In the genomic region with DNA sequence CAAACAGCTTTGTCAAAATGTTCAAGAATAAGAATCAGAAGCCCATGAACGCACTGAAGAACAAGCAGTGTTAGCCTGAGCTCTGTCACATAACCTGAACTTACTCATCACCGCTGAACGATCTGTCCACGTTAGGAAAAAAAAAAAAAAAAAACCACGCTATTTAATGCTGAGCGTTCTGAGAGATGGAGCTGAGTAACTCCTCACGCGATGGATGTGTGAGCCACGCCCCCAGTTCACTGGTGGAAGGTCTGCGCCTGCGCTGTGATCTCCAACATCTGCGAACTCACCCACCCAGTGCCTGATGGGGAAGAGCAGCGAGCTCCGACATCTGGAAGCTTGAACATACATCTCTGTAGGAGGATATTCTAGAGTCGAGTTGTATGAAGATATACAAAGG, we compare ENCODE assay signal across 15 mouse cellular contexts. TPM values are rescaled to one million over a fixed set of nuclear protein-coding genes. Genes with fewer than 3 reads are reported as not detected.
"Had no signal": no experiment of that assay in that cellular context is flagged by ENCODE, and none has a peak within 500 bp of the region (broad histone marks: within the 10 kb centered on the region; RNA-seq: fewer than 3 reads in every experiment).

No protein-coding gene starts in this region.

- H3K9ac ChIP-seq: limb, embryonic 15.5 days; liver, embryonic 12.5 days; lung, embryonic 14.5 days; midbrain, embryonic 15.5 days; neural tube, embryonic 13.5 days had no signal

- H3K4me1 ChIP-seq: liver, embryonic 12.5 days; midbrain, embryonic 15.5 days; neural tube, embryonic 13.5 days had no signal

- H3K9me3 ChIP-seq: limb, embryonic 15.5 days; liver, embryonic 12.5 days; megakaryocyte, embryonic 14.5 days; midbrain, embryonic 15.5 days; neural tube, embryonic 13.5 days had no signal

- H3K27ac ChIP-seq: limb, embryonic 15.5 days; liver, embryonic 12.5 days; macrophage; midbrain, embryonic 15.5 days; neural tube, embryonic 13.5 days; stomach, postnatal 0 days had no signal

- DNase-seq: kidney, adult 2 months; kidney, postnatal 25 days; layer of hippocampus, postnatal 36 days; lung, embryonic 14.5 days; lung, postnatal 10 days; right cerebral cortex, postnatal 25 days; thymus, postnatal 4 days had no signal

- H3K4me3 ChIP-seq: limb, embryonic 15.5 days; liver, embryonic 12.5 days; midbrain, embryonic 15.5 days; neural tube, embryonic 13.5 days had no signal

- H3K27me3 ChIP-seq: limb, embryonic 15.5 days; liver, embryonic 12.5 days; midbrain, embryonic 15.5 days; neural tube, embryonic 13.5 days had no signal

- H3K36me3 ChIP-seq: limb, embryonic 15.5 days; liver, embryonic 12.5 days; midbrain, embryonic 15.5 days; neural tube, embryonic 13.5 days had no signal

RNA-seq across cellular contexts. Expression of gene Trpc1, which starts 55.2 kb away (rescaled TPM):
- polyA plus RNA-seq: macrophage had no signal

RNA-seq across cellular contexts. Expression of gene Pcolce2, which starts 57.6 kb away (rescaled TPM):
- total RNA-seq: monocyte, adult 5-6 weeks had no signal
